Mouse (Mus musculus) left cerebral cortex, postnatal 14 days (tissue): ENCODE results near the gene Slc25a34. TPM values are rescaled to one million over a fixed set of nuclear protein-coding genes. Genes with fewer than 3 reads are reported as not detected.

Experiments used
- DNase-seq, 2 experiments: peaks; one replicate each; pipeline ENCODE4 v3.0.0; 2021 to 2022; ENCODE audit warnings: low spot score in 2 of 2, mixed read lengths in 1 of 2
- intact Hi-C: fragments of 180-260 bp; cut with DNase I; formaldehyde crosslinking; loops from one replicate; pipeline ENCODE4 v1.15.1; 2025
- long read RNA-seq, 2 experiments: library from polyadenylated mRNA; stranded (forward); transcript quantifications; one replicate each; pipeline ENCODE4 v2.0.0; 2021
- total RNA-seq, 2 experiments: library from RNA; stranded (reverse); gene quantifications; 2 replicates each; pipeline ENCODE4 v1.2.3; 2021

The Slc25a34 gene
- total RNA-seq = 1 to 10 TPM; 2.7 to 2.9 TPM
- long read RNA-seq, experiment 1 = 0 reads
- long read RNA-seq, experiment 2 = 0 reads

DNA sequence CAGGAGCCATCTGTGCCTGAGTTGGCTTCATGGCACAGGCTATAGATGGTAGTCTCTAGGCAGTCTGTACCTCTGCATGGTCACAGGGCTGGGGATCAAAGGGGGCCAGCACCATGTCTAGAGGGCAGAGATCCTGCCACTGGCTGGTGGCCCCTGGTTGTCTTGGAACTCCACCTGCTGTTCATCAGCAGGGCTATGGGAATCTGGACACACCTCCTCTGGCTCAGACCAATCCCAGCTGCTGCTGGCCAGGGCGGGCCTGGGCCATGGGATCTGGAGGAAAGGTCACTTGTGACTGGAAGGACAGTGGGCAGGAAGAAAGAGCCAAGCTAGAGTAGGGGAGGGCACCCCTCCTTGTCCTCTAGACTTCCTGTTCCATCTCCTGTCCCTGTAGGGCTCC is at the start of gene Slc25a34:
TSS of gene Slc25a34 (minus strand) at position 156 of the 400 bp plus-strand sequence.
- intact Hi-C loops = loop anchor here (10.0 kb wide), 1 partner anchor 221 kb away; the partner anchor contains the start of gene Ctrc
- peak in 1 of 2 experiments; percentile 27 for DNase-seq

GRCm38 (mm10) chr4:141672325-141672724 is 48.7 kb upstream of the Slc25a34 start:
- no peak for DNase-seq
- intact Hi-C loops = no loop called here

DNA sequence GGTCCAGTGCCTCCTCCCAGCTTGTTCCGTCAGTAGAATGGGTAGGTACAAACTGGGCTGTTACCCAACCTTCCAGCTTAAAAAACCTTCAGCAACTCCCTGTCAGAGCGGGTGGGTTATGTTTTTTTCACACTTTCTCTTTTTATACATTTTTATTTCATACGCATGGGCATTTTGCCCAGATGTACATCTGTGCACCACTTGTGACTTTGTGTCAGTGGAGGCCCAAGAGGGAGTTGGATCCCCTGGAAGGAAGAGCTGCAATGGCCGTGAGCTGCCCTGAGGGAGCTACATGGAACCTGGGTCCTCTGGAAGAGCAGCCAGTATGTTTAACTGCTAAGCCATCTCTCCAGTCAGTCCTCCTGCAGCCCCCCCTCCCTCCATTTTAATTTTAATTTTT is 47.8 kb upstream of the Slc25a34 start:
- intact Hi-C loops = no loop called here
- peak in 1 of 2 experiments; percentile 37 for DNase-seq

DNA sequence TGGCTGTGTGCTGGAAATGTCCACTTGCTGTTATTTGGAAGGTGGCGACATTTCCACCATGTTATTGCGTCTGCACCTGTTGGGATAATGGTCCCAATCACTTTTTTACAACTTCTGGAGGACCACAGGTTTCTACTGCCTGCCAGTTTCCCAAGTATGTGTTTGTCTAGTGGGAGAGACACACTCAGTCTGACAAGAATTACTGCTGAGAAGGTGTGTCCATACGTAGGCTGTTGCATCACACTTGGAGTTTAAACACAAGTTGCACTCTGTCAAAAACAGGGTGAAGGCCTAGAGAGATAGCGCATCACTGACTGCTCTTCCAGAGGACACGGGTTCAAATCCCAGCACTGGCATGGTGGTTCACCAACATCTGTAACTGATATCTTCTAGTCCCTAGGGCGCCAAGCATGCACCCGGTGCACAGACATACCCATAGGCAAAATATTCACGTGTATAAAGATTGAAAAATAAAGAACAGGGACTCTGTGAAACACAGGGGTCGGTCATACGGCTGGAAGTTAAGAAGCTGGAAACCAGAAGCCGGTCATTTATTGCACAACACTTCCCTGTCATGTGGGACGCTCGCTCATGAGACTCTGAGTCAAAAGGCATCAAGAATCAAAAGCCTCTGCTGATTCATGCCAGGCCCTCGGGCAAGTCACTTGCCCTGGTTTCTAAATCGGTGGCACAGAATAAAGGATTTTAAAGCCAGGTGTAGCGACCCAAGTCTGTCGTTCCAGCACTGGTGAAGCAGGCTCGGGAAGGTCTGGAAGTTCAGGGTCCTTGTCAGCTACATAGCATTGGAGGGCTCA is 46.5 kb upstream of the Slc25a34 start:
- intact Hi-C loops = no loop called here
- no peak for DNase-seq

GRCm38 (mm10) chr4:141664799-141665198 is 41.2 kb upstream of the Slc25a34 start, which contains the start of gene Plekhm2:
Gene Plekhm2, minus strand, starts transcription at chr4:141664899.
- DNase-seq = no peak
- intact Hi-C loops = no loop called here

- intact Hi-C loops = no loop called here
- DNase-seq = peak in 1 of 2 experiments; percentile 74
Observed at GRCm38 (mm10) chr4:141664011-141664745, 40.6 kb upstream of the Slc25a34 start.

GRCm38 (mm10) chr4:141663122-141663931 is 39.7 kb upstream of the Slc25a34 start:
- no peak for DNase-seq

DNA sequence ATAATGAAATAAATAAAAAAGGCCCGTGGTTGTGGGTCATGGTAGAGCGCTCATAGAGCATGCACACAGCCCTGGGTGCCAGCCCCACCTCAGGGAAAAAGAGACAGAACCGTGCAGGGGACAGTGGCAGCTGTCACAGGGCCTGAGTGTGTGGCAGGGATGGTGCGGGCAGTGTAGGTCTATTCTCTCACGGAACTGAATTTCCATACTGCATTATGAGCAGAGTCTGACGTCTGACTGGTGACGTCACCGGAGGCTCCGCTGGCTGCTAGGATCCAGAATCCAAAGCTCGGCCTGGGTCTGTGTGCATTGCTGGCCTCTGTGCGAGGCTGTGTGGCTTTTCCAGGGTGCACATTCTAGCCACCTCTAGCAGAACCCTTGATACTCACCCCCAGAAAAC is 37.3 kb upstream of the Slc25a34 start:
- no peak for DNase-seq
- intact Hi-C loops = no loop called here

More at GRCm38 (mm10) chr4:141663122-141663931, 39.7 kb upstream of the Slc25a34 start:
- intact Hi-C loops = no loop called here

GRCm38 (mm10) chr4:141659739-141660138 is 36.1 kb upstream of the Slc25a34 start:
- DNase-seq = no peak
- intact Hi-C loops = no loop called here

GRCm38 (mm10) chr4:141658846-141659484 is 35.3 kb upstream of the Slc25a34 start:
- intact Hi-C loops = no loop called here
- DNase-seq = no peak

- intact Hi-C loops = no loop called here
- DNase-seq = no peak
Observed at GRCm38 (mm10) chr4:141656932-141657331, 33.3 kb upstream of the Slc25a34 start.

GRCm38 (mm10) chr4:141655908-141656608 is 32.4 kb upstream of the Slc25a34 start:
- DNase-seq = peak in 1 of 2 experiments; percentile 48
- intact Hi-C loops = no loop called here

GRCm38 (mm10) chr4:141654509-141654908 is 30.9 kb upstream of the Slc25a34 start:
- intact Hi-C loops = no loop called here

GRCm38 (mm10) chr4:141653813-141654212 is 30.2 kb upstream of the Slc25a34 start:
- no peak for DNase-seq
- intact Hi-C loops = no loop called here

More at GRCm38 (mm10) chr4:141654509-141654908, 30.9 kb upstream of the Slc25a34 start:
- DNase-seq = no peak

GRCm38 (mm10) chr4:141653044-141653443 is 29.4 kb upstream of the Slc25a34 start:
- intact Hi-C loops = no loop called here
- no peak for DNase-seq

- DNase-seq = no peak
- intact Hi-C loops = no loop called here
Observed at GRCm38 (mm10) chr4:141651944-141652343, 28.3 kb upstream of the Slc25a34 start.

GRCm38 (mm10) chr4:141651286-141651685 is 27.7 kb upstream of the Slc25a34 start:
- intact Hi-C loops = no loop called here

DNA sequence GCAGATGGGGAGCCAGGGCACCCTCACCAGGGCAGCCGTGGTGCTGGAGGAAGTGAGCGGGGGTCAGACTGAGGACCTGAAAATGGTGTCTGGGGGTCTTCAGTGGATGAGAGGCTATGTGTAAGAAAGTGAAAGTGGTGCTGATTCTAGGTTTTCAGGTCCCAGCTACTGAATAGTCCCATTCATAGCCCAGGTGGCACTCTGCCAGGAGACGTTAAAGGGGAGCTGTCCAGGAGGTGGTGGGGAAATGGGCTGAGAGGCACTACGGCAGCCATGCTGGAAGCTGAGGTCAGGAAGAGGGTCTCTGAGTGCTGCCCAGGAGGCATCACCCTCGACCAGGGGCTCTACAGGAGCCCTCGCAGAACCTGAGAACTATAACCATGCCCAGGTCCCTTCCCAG is 25.6 kb upstream of the Slc25a34 start:
- intact Hi-C loops = no loop called here
- DNase-seq = peak in 1 of 2 experiments; percentile 44

More at GRCm38 (mm10) chr4:141651286-141651685, 27.7 kb upstream of the Slc25a34 start:
- DNase-seq = no peak
